Mouse (Mus musculus): ENCODE data around the gene Myo1d.
A peak's percentile ranks its signal among the peaks of the same experiment; 100 is the strongest.

Gene Myo1d

DNA sequence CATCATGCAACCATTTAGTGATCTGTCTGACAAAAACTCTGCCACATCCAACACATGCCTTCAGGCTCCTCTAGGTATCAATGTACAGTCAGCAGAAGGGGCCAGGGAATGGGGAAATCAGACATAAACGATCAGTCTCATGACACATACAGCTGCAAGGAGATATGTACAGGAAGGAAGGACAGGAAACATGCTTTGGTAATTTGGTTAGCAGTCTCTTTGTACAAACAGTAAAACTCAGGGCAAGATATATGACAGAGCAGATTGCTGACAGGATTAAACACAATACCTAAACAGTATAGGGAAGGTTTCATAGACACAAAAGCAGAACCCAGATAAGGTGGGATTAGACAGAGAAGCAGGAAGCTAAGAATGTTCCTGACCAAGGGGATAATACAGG lies 60.8 kb downstream of the Myo1d start:
- no peak for DNase-seq

DNA sequence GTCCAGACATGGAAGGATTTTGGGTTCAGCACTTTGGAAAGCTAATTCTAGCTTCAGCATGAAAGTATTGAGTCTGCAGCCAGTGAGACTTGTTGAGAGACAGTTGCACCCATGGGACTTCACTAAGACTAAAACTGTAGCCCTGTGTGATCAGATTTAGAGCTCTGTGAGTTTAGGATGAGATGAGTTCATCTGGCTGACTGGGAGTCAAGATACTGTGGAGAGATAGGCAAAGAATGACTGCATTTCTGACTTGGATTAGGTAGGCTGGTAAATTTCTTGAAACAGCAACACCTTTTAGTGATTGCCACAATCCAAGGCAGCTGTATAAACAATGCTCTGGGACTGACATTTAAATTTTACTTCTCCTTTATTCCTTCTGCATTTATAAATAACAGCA lies 61.8 kb downstream of the Myo1d start:
- no peak for DNase-seq

DNA sequence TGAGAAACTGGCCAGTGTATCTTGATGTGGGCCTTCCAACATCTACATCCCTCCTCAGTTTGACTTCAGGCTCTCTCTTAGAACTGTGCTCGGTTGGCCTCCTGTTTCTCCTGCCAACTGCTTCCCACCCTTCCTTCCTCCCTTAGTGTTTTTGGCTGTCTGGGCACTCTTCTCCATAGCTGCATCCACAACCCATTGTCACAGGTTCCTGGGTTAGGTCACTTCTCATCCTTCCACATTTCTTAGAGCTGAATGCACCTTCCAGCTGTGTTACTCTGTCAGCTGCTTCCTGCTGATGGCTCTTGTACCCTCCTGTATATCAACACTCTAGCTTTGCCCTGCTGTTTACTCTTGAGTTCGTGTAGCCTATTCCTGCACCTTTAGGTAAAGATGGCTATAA lies 64.7 kb downstream of the Myo1d start:
- no peak for DNase-seq

DNA sequence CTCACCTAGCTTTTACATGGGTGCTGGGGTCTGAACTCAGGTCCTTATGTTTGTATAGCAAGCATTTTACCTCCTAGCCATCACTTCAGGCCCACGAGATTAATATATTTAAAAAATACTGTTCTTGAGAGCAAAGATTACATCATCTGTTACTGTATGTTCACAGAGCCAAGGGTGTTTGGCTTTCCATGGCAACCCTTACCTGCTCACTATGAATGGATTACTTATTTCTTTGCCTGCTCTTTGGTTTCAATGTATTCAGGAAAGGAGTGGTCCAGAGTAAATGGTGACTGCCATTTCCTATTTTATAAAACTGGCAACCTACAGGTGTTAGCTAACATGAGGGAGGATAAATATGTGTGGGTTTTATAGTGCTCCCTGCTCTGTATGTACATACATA lies 66.1 kb downstream of the Myo1d start:
- no peak for DNase-seq

DNA sequence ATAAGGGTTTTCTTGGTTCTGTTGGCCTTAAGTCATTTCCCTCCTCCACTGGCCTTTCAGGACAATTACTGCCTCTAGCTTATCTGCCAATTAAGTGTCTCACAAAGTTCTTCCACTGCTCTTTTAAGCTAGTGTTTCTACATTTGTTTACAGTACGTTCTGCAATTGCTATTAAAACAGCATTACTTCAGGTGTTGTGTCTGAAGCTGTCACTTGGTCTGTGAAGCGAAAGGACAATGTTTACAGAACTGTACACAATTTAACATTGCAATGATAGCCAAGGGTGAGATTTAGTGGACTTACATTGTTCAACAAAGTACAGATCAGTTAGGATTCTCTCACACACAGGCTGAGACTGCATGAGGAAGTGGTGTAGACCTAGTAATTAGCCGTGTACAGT lies 67.6 kb downstream of the Myo1d start:
- DNase-seq, result no peak

DNA sequence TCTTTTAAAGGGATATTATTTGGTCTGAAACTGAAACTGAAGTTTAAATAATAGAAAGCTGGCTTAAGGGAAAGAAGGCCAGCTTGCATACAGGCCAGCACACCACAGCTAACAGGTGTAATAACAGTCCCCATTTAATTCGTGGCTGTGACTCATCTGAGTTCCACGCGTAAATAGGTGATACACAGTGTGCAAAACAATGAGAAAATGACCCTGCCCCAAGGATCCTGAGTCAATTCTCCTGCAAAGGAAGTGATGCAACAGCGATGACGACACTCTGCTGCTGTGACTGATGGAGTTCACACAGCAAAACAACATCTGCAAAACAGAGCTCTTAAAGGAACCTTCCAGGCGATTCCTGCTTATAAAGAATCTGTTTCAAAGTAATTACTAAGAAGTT lies 68.5 kb downstream of the Myo1d start:
- no peak for DNase-seq

DNA sequence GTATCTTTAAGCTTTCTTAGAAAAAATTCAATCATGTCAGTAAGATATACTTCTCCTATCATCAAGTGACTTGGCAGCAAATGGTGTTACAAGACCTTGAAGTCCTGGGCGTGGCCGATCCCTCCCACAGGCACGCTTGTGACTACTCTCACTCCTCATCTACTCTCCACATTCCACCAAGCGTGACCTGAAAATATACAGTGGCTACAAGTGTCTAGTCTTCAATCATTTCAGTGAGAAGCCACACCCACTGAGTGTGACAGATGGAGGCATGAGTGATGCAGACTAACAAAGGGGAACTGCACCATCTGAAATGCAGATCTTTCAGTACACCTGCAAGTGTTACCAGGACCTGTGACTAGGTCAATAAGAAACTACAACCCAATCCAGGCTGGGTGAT lies 79.2 kb downstream of the Myo1d start:
- no peak for DNase-seq

DNA sequence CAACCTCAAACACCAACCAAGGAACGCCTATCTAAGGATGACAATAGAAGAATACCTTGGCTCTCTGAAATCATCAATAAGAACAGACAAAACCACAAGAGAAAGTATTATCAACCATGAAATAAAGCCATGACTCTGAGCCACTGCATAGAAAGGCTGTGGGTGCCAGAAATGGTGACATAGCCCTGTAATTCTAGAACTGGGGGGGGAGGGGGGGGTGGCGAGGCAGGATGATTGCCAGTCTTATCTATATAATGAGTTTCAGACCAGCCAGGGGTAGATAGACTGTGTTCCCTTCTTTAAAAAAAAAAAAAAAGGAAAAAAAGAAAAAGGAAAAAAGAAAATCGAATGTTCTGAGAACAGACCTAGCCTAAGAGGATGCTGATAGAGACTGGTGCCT lies 81.1 kb downstream of the Myo1d start:
- no peak for DNase-seq

DNA sequence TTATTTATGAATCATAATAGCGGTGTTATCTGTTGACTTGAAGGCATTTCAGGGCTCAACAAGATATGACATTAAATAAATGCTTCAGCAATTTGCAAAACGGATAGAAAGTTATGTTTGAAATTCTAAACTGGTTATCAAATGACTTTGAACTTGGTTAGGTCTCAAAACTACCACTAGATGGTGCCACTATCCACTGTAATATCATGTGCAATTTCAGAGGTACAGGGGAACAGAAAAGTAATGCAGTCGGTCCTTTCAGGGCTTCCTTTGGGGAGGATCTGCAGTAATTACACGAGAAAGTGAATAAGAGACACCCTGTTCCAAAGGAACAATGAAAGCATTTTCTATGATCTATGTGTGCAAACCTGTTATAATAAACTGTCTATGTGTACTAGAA lies 83.5 kb downstream of the Myo1d start:
- no peak for DNase-seq

DNA sequence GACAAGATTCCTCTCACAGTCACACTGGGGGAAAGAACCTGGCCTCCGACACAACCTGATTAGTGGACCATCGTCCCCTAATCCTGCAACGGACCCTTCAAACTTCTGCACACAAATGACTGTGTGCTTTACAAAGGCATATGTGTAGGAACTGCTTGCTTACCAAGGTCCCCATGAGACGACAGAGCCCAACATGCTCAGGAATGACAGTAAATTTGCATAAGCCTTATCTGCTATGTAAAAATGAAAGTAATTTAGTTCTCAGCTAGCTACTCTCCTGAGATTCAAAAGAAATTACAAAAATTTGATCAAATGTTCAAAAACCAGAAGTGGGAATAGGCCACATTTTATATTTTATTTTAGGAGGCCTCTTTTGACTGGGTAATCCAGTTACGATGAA lies 95.2 kb downstream of the Myo1d start:
- DNase-seq, result no peak

DNA sequence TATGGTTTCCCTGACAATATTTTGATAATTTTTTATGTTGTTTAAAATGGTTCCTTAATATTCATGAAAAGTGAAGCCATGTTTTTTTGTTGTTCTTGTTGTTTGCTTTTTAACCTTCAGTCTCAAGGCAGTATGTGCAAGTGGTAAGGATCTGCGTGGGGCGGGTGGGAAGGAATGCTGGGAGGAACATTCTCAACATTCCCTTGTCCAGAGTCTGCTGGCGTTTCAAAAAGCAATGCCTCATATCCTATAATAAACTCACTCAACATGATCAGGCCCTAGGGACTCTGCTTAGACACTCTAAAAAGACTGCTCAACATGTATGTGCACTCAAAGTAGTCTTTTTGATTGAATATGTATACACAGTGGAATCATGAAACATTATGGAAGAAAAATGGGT lies 97.1 kb downstream of the Myo1d start:
- DNase-seq, result no peak

DNA sequence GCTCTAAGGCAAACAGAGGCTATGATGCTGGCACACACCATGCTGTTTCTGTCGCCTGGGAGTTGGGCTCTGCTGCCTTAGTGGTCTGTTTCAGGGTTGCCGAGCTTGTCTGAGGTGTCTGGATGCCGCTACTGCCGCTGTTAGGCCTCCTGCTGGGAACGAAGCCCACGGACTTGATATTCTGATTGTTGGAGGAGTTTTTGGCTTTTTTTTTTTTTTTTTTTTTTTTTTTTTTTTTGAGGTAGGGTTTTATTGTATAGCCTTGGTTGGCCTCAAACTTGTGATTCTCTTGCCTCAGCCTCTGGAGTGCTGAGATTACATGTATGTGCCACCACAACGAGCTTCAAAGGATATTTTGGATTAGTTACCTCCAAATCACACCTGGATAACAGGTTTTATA lies 106.8 kb downstream of the Myo1d start:
- DNase-seq, result no peak

DNA sequence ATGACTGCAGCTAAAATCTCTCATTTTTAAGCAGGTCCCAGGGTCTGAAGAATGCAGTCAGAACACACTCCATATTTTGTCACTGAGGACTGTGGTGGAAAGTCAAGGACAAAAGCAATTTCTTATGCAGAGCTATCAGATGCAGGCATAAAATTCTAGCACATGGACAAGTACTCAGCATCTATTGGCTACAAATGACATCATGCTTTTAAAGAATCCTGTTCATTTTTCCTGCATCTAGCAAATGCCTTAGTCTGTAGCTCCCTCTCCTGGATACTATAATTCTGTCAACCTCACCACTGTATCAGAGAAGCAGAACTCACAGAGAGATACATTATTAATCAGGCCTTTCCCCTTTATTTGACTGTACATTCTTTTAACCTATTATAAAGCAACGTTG lies 109.4 kb downstream of the Myo1d start:
- no peak for DNase-seq

DNA sequence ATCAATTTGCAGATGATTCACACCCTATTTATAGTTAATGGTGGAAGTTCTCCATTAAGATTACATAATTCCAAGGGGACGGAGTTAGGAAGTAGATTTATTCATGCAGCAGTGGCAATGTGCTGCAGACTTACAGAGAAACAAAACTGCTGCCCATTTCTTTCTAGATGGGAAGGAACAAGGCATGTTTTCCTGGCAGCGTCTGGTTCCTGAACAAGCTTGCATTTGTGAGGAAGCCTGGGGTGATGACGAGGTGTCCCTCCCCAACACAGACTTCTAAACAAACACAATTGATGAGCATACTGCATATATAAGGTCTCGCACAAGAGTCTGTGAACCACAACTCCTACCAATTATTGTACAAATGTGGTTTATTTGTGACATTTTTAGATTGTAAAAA lies 109.9 kb downstream of the Myo1d start:
- no peak for DNase-seq

DNA sequence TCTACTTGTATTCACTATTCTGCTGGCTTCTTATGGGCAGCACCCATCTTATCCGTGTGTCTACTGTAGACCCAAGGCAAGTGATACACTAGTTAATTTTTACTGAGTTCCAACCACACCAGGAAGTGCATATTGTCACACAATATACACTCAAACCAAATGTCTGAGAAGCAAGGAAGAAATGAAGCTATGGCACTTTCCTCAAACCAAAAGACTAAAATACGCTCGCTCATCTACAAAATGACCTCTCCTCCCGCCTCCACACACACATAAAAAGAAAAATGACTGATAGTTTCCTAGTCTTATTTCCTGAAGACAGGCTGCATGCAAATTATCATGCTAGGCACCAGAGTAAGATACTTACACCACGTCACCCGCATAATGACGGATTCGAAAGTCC lies 113.6 kb downstream of the Myo1d start:
- no peak for DNase-seq

DNA sequence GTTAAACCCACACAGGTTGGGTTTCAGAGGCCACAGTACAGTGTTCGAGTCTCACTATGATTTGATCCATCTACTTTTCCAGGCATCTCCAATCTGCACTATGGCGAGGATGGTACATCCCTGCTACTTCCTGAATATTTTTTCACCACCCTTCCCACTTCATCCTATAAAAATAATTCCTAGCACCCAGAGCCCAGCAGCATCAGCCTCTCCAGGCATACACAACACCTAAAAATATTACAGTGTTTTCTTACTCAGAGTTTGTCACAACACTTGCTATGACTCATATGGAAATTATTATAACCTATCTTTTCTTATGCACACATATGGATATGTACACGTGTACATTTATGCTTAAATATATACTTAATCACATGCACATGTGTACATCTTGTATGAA lies 115.6 kb downstream of the Myo1d start:
- no peak for DNase-seq

DNA sequence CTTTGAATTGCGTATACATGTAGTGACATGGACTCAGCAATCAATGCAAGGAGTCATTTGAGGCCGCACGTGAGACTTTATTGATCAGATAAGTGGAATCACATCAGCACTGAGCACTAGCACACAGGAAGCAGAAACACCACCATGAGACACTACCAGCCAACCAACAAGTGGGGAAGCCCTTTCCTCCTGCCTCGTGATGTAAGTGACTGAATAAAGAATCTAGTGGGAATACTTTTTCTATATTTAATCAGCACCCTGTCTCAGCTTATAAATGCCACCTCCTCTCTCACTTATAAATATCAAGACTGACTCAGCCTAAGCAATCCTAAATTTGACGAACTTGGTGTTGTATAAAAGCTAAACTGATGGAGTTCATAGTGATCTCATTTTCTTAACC lies 134.7 kb downstream of the Myo1d start:
- no peak for DNase-seq

DNA sequence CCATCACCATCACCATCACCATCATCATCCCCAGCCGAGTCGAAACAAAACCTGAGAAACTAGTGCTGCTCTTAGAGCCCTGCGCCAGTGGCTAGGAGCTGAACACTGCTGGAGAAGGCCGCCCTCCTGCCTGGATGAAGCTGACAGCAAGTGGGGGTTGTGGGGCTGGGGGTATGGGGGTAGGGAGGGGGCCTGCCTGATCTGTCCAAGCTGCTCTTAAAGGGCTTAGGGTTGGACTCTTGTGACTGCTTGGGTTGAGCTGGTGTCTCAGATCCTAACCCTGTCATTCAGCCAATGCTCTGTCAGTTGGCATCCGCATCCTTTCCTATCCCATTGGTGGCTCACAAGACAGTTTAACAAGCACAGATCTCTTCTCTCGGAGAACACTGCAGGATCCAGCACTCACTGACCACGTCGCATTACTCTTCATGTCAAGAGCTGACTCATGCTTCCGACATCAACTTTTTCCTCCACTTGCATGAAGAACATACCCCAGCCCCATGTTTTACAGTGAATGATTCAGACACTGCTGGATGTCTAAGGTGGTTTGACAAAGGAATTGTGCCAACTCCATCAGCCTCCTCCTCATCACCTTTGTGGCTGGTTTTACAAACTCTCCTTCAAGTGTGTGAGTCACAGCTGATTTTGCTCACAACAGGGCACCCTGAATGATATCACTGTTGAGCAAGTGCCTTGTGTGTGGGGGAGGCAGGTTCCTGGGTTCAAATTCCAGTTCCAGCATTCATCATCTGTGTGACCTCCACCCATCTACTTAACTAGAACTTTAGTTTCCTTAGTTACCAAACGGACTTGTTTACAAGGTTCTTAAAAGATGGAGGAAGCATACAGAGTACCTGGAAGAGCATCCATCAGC lies 150.6 kb downstream of the Myo1d start:
- DNase-seq, result no peak

DNA sequence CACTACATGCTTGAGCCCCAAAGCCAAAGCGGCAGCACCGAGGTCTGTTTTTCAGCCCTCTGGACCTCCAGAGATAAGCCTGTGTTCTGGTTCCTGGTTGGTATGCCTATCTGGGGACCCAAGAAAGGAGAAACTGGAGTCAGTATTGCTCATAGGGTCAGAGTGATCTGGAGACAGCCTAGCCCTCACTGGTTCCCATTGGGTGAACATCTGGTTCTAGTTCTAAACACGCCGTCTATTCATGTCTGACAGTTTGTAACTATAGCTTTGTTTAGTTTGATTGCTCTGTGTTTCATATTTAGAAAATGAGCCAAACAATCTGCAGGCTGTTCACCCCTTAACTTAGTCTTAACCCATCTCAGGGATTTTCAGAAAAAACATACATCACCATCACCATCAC lies 151.2 kb downstream of the Myo1d start:
- no peak for DNase-seq

DNA sequence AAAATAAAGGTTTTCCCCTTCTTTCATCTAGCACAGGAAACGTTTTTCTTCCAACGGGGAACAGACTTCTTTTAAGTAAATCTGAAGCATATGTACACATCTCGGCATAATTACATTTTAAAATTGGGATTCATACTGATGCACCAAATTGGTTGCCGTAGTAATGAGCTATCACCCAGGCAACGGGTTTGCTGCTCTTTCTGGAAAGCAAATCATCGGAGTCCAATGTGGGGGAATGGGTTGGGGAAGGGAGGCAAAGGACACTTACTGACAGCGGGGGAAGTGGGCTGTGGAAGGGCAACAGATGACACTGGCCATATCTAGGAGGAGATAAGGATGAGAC lies 156.8 kb downstream of the Myo1d start:
- DNase-seq, result no peak

DNA sequence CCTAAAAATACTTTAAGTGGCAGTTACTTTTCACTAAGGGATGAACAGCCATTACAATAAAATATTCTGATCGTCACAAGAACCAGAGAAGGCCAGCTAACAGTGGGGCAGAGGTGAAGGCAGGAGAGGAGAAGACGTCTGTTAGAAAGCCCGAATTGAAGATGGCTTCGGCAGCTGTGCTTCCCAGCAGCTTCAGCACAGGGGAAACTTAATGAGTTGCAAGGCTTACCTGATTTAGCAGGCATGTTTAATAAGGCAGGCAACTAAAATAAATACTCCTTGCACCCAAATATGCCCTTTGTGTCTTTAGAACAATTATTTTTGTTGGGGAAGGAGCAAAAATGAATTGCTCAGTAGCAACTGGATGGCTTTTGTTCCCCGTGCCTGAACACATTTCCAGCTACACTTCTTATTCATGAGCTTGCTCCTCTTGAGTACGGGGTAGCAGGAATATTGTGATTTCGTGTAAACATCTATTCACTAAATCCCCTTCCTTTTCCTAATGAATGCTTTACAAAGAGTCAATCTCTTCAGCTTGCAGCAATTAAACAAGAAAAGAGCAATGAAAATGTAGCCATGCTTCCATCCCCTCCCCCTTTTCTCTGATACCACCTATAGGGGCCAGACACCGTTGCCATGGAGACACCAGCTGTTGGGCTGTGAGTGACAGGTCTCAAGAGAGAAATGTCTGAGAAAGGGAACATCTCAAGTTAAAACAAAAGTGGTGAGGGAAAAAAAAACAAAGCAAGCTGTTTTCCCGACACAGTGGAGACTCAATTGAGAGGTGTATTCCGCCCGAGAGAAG lies 157.4 kb downstream of the Myo1d start:
- no peak for DNase-seq

DNA sequence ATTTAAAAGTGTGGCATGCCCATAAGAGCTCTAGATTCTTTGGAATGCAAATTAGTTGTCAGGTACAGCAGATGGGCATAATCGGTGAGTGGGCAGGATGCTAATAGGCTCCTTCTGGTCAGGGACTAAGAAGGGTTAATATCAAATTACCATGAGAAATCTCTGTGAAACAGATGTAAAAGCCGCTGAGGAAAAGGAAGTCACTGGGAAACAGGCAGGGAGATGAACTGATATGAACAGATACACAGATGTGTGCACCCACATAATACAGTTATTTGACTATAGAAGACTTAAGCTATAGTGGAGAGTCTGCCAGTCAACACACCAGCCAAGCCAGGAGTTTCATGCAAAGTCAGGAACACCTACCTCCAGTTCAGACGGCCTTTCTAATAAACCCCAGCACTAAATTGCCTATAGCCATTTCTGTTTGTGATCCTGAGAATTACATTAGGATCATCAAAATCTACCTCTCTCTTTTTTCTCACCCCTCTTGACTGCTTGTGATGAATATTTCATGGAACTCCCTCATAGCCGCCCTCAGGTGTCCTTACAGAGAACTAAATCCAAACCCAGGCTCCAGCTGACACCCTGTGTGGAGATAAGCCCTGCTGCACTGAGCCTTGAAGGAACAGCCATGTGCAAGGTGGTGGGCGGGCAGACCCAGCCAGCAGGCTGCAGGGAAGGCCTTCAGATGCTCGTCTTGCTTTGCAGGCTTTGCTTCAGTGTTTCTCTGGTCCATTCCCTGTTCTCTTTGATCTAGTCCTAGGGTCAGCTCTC lies 164.7 kb downstream of the Myo1d start:
- no peak for DNase-seq

DNA sequence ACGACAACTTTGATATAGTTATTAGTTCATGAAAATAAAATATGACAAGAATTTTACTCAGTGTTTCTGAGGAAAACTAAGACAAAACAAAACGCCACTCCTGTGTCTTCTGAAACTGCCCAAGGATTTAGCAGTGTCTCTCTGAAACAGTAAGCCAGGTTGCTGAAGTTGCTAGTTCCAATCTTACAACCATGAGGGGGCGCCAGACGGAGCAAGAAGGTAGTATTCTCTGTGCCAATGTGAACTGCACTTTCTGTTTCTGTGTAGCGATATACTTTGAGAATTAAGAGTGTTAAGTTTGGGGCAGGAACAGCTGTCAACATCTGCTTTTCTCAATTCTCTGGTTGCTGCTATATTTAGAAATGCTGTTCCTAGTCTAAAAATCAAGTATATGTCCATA lies 165.4 kb downstream of the Myo1d start:
- DNase-seq, result peak; percentile 17 to 34

DNA sequence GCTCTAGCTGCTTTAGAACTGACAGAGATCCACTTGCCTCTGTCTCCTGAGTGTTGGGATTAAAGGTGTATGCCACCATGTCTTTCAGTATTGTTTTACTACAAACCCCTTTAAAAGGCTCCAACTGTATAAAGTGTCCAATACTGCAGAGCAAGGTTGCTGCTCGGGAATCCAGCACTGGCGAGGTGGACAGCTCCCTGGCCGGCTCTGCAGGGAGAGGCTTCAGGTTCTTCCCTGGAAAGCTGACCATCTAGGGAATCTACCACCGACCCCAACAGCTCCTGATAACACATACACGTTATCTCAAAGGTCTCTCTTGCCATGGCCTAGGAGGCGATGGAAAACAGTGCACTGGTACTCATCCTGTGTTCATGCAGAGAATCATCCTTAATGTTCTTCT lies 166.3 kb downstream of the Myo1d start:
- no peak for DNase-seq

Data from thymus, postnatal 36 days (tissue).